Mouse (Mus musculus): ENCODE results near the gene Zc4h2. TPM values are rescaled to one million over a fixed set of nuclear protein-coding genes. Genes with fewer than 3 reads are reported as not detected.
A peak's percentile ranks its signal among the peaks of the same experiment; 100 is the strongest.

Zc4h2 gene
- 3.3 and 4.8 TPM in 2 replicates for total RNA-seq (2021)
- long read RNA-seq, partial matches to known transcripts: 0 of 2 reads
- long read RNA-seq, other reads (novel, unspliced or antisense): 0 of 2 reads

GRCm38 (mm10) chrX:95657804-95658599 is at the start of gene Zc4h2:
Gene Zc4h2 (minus strand): TSS chrX:95658509.
- DNase-seq: peak; percentile 47

GRCm38 (mm10) chrX:95687119-95687518 is 28.8 kb upstream of the Zc4h2 start:
- no peak for DNase-seq

- no peak for DNase-seq
Measured at GRCm38 (mm10) chrX:95682206-95682605, 23.9 kb upstream of the Zc4h2 start.

DNA sequence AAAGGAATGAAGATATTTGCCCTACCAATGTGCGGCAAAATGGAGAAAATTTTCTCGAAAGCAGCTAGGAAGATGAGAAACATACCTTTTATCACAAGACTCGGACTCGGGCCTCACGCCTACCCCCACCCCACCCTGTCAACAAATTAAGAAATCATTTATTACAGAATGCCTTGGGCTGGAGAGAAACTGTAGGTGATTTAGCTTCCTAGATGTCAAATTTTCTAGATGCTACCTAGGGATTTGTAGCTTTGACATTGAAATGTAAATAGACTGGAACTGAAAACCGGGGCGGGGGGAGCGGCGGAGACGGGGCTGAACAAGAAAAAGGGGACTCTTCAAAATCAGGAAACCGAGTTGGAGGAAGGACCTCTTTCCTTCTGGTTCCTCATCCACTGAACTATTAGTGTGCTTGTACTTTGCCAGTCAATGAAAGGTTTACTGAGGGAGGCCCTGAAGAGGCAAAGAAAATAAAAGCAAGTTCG is 333 bp upstream of the Zc4h2 start:
- no peak for DNase-seq

GRCm38 (mm10) chrX:95600609-95601008 is 57.7 kb downstream of the Zc4h2 start:
- no peak for DNase-seq

Other genes with a start within 250 kb of the Zc4h2 start
- 10.1 and 12.8 TPM in 2 replicates for gene Amer1, start 213.6 kb downstream of the Zc4h2 start, total RNA-seq (2021)
- gene Asb12, start 100.5 kb downstream of the Zc4h2 start, total RNA-seq (2021): 0.24 TPM in 1 of 2 replicates, not detected in the other
- gene Pfn5, start 100.4 kb downstream of the Zc4h2 start, total RNA-seq (2021): not detected in 2 replicates
- gene Zc3h12b, start 53.2 kb upstream of the Zc4h2 start, total RNA-seq (2021): 3.5 and 3.9 TPM in 2 replicates

Measured in adrenal gland, postnatal 25 days (tissue).